Mouse (Mus musculus): ENCODE results near the gene Rd3l. TPM values are rescaled to one million over a fixed set of nuclear protein-coding genes. Genes with fewer than 3 reads are reported as not detected.
A peak's percentile ranks its signal among the peaks of the same experiment; 100 is the strongest.

Gene Rd3l
- polyA plus RNA-seq, 1 experiment from 2014 or later, result not detected

DNA sequence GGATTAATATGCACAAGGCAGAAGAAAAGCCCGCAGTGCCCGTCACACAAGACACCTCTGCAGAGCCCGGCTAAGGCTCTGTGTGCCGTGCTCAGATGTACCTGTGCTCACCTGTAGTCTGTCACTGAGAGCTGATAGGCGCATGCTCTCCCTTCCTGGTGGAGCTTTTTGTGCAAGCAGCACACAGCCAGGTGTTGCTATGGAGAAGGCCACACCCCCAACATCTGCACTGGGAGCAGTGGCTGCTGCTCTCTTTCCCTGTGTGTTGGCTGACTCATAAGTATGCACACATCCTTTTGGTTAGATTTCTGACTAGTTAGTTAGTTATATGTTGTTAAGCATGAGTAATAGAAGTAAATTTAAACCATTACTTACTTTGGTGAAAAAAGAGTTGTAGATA, 11.5 kb upstream of the Rd3l start:
- no peak for DNase-seq (ENCODE audit: low spot score)

GRCm38 (mm10) chr12:111986756-111987155, 5.6 kb upstream of the Rd3l start:
- Histone ChIP-seq H3K9me3 (replicated peaks) (no peaks in the 10 kb centered on the region), H3K4me3 (no peak overlapping the region), H3K36me3 (no peaks in the 10 kb centered on the region), H3K4me1 (peaks cover 7% of the 10 kb centered on the region; the same call in 1 of the 2 replicates), H3K27ac (replicated peaks) (no peak overlapping the region), H3K27me3 (ENCODE audit: low read depth, poor library complexity, severe bottlenecking) (no peaks in the 10 kb centered on the region)
- DNase-seq (ENCODE audit: low spot score), result no peak
- WGBS, result 63% methylated on average over 9 of the region's 9 CpGs

More for the DNA sequence above, 11.5 kb upstream of the Rd3l start:
- Histone ChIP-seq H3K27ac (replicated peaks) (no peak overlapping the region), H3K4me3 (no peak overlapping the region), H3K9me3 (replicated peaks) (no peaks in the 10 kb centered on the region; the same call in 1 of the 2 replicates), H3K27me3 (ENCODE audit: low read depth, poor library complexity, severe bottlenecking) (no peaks in the 10 kb centered on the region), H3K36me3 (no peaks in the 10 kb centered on the region), H3K4me1 (no peaks in the 10 kb centered on the region)
- 92% methylated on average over 5 of the region's 5 CpGs for WGBS

GRCm38 (mm10) chr12:111983165-111983564, 2.0 kb upstream of the Rd3l start:
- no peak for DNase-seq (ENCODE audit: low spot score)
- 76% methylated on average over 2 of the region's 2 CpGs for WGBS
- H3K27me3 ChIP-seq (ENCODE audit: low read depth, poor library complexity, severe bottlenecking), result no peaks in the 10 kb centered on the region
- H3K36me3 ChIP-seq, result no peaks in the 10 kb centered on the region
- no peak overlapping the region for H3K27ac ChIP-seq (replicated peaks)
- H3K9me3 ChIP-seq (replicated peaks), result no peaks in the 10 kb centered on the region
- peaks cover 7% of the 10 kb centered on the region; the same call in 1 of the 2 replicates for H3K4me1 ChIP-seq
- no peak overlapping the region for H3K4me3 ChIP-seq

- Histone ChIP-seq H3K27ac (replicated peaks) (no peak overlapping the region), H3K9me3 (replicated peaks) (no peaks in the 10 kb centered on the region), H3K4me1 (peaks cover 7% of the 10 kb centered on the region; the same call in 1 of the 2 replicates), H3K36me3 (no peaks in the 10 kb centered on the region), H3K27me3 (ENCODE audit: low read depth, poor library complexity, severe bottlenecking) (no peaks in the 10 kb centered on the region), H3K4me3 (no peak overlapping the region)
- WGBS, result 89% methylated on average over 8 of the region's 8 CpGs
- no peak for DNase-seq (ENCODE audit: low spot score)
Measured at GRCm38 (mm10) chr12:111981831-111982230, 714 bp upstream of the Rd3l start.

DNA sequence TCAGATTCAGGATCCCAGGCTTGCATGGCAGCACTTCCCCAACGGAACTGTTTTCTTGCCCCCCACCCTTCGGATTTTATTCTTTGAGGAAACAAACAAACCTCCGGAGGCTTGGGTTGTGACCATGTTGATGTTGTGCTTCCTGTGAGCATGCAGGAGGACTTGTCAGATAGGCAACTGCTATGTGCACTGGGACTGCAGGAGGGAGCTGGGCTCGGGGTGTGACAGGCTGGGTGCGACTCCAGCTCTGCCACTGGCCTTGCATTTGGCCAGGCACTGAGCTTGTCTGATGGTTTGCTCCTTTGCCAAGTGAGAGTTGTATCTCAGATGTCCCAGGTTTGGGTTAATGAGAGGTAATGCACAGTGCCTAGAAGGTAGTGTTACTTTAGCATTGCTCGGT, 2.8 kb downstream of the Rd3l start:
- DNase-seq (ENCODE audit: low spot score), result no peak
- Histone ChIP-seq H3K27ac (replicated peaks) (no peak overlapping the region), H3K4me3 (no peak overlapping the region), H3K9me3 (replicated peaks) (no peaks in the 10 kb centered on the region), H3K27me3 (ENCODE audit: low read depth, poor library complexity, severe bottlenecking) (no peaks in the 10 kb centered on the region), H3K36me3 (no peaks in the 10 kb centered on the region), H3K4me1 (no peaks in the 10 kb centered on the region)
- 79% methylated on average over 6 of the region's 6 CpGs for WGBS

- H3K4me1 ChIP-seq, result no peaks in the 10 kb centered on the region
- H3K36me3 ChIP-seq, result no peaks in the 10 kb centered on the region
- no peak overlapping the region for H3K27ac ChIP-seq (replicated peaks)
- H3K9me3 ChIP-seq (replicated peaks), result no peaks in the 10 kb centered on the region
- no peak for DNase-seq (ENCODE audit: low spot score)
- no peak overlapping the region for H3K4me3 ChIP-seq
- WGBS, result 78% methylated on average over 6 of the region's 6 CpGs
- H3K27me3 ChIP-seq (ENCODE audit: low read depth, poor library complexity, severe bottlenecking), result no peaks in the 10 kb centered on the region
Measured at GRCm38 (mm10) chr12:111977138-111977537, 4.0 kb downstream of the Rd3l start.

DNA sequence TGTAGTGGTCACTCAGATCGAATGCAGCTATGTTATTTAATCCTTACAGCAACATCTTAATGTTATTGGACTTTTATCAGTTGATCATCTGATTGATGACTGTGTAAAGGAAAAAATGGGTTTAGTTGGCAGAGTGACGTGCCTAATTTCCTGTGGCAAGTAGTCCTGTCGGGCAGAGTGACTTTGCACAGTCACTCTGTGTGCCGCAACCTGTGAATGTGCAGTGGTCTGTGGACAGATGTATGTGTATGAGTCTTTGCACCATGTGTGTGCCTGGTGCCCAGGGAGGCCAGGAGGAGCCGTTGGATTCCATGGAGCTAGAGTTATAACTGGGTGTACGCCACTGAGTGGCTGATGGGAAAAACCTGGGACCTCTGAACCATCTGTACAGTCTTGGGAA, 6.5 kb downstream of the Rd3l start:
- H3K4me3 ChIP-seq, result no peak overlapping the region
- no peak for DNase-seq (ENCODE audit: low spot score)
- H3K27me3 ChIP-seq (ENCODE audit: low read depth, poor library complexity, severe bottlenecking), result no peaks in the 10 kb centered on the region
- H3K4me1 ChIP-seq, result no peaks in the 10 kb centered on the region
- no peaks in the 10 kb centered on the region for H3K9me3 ChIP-seq (replicated peaks)
- WGBS, result 87% methylated on average over 6 of the region's 6 CpGs
- no peak overlapping the region for H3K27ac ChIP-seq (replicated peaks)
- H3K36me3 ChIP-seq, result no peaks in the 10 kb centered on the region

DNA sequence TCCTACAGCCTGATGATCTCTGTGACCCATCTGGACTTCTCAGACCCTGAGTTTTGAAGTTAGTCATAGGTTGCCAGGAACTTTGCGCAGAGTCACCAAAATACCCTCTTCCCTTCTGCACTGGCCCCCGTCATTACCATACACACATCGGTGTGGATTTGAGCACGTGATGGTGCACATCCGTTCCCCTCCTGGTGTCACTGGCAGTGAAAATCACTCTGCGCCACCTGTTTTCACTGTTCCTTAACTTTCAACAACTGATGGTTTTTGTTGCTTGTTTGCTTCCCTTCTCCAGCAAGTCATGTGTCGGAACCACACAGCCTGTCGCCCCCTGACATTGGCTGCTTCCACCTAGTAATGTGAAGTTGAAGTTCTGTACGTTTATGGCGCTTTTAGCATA, 8.6 kb downstream of the Rd3l start:
- no peaks in the 10 kb centered on the region for H3K4me1 ChIP-seq
- no peak overlapping the region for H3K27ac ChIP-seq (replicated peaks)
- 90% methylated on average over 10 of the region's 10 CpGs for WGBS
- H3K27me3 ChIP-seq (ENCODE audit: low read depth, poor library complexity, severe bottlenecking), result no peaks in the 10 kb centered on the region
- no peak for DNase-seq (ENCODE audit: low spot score)
- no peaks in the 10 kb centered on the region for H3K9me3 ChIP-seq (replicated peaks)
- H3K36me3 ChIP-seq, result no peaks in the 10 kb centered on the region
- H3K4me3 ChIP-seq, result no peak overlapping the region

GRCm38 (mm10) chr12:111971231-111971686, 9.9 kb downstream of the Rd3l start, which contains the start of gene Tdrd9:
Gene Tdrd9 (plus strand): TSS chr12:111971559.
- Histone ChIP-seq H3K4me1 (peaks cover 3% of the 10 kb centered on the region), H3K4me3 (no peak within 1 kb of the TSS), H3K27ac (replicated peaks) (no peak within 1 kb of the TSS), H3K36me3 (no peaks in the 10 kb centered on the region), H3K9me3 (replicated peaks) (no peaks in the 10 kb centered on the region), H3K27me3 (ENCODE audit: low read depth, poor library complexity, severe bottlenecking) (no peaks in the 10 kb centered on the region)
- DNase-seq (ENCODE audit: low spot score), result no peak
- WGBS, result 89% methylated on average over 18 of the region's 18 CpGs

GRCm38 (mm10) chr12:111970085-111970484, 11.0 kb downstream of the Rd3l start:
- no peaks in the 10 kb centered on the region for H3K9me3 ChIP-seq (replicated peaks)
- no peak overlapping the region for H3K4me3 ChIP-seq
- H3K4me1 ChIP-seq, result peaks cover 15% of the 10 kb centered on the region
- WGBS, result 83% methylated on average over 4 of the region's 4 CpGs
- H3K36me3 ChIP-seq, result no peaks in the 10 kb centered on the region
- H3K27ac ChIP-seq (replicated peaks), result no peak overlapping the region
- DNase-seq (ENCODE audit: low spot score), result no peak
- H3K27me3 ChIP-seq (ENCODE audit: low read depth, poor library complexity, severe bottlenecking), result no peaks in the 10 kb centered on the region

- under 1% methylated on average over 37 of the region's 37 CpGs for WGBS
- H3K27ac ChIP-seq (replicated peaks), result peak within 1 kb of the TSS; percentile 95
- H3K27me3 ChIP-seq (ENCODE audit: low read depth, poor library complexity, severe bottlenecking), result no peaks in the 10 kb centered on the region
- H3K4me1 ChIP-seq, result peaks cover 16% of the 10 kb centered on the region
- peaks cover 21% of the 10 kb centered on the region for H3K36me3 ChIP-seq
- H3K9me3 ChIP-seq (replicated peaks), result no peaks in the 10 kb centered on the region
- DNase-seq (ENCODE audit: low spot score), result peak; percentile 97
- peak within 1 kb of the TSS; percentile 96 for H3K4me3 ChIP-seq
Measured at GRCm38 (mm10) chr12:111966683-111967173, 14.4 kb downstream of the Rd3l start, which contains the start of gene Atp5mpl. Gene Atp5mpl (minus strand): TSS chr12:111966977.

- WGBS, result 91% methylated on average over 5 of the region's 5 CpGs
- Histone ChIP-seq H3K4me1 (peaks cover 16% of the 10 kb centered on the region), H3K27ac (replicated peaks) (no peak overlapping the region), H3K36me3 (peaks cover 48% of the 10 kb centered on the region), H3K9me3 (replicated peaks) (peaks cover 9% of the 10 kb centered on the region; the same call in 1 of the 2 replicates), H3K27me3 (ENCODE audit: low read depth, poor library complexity, severe bottlenecking) (no peaks in the 10 kb centered on the region), H3K4me3 (no peak overlapping the region)
- DNase-seq (ENCODE audit: low spot score), result no peak
Measured at GRCm38 (mm10) chr12:111963339-111963738, 17.8 kb downstream of the Rd3l start.

- Histone ChIP-seq H3K4me1 (0 out of 2 replicates have a peak, but pooled peaks cover 3% of the 10 kb centered on the region), H3K27ac (replicated peaks) (no peak overlapping the region), H3K9me3 (replicated peaks) (peaks cover 9% of the 10 kb centered on the region; the same call in 1 of the 2 replicates), H3K27me3 (ENCODE audit: low read depth, poor library complexity, severe bottlenecking) (no peaks in the 10 kb centered on the region), H3K36me3 (peaks cover 41% of the 10 kb centered on the region), H3K4me3 (no peak overlapping the region)
- WGBS, result 52% methylated on average over 9 of the region's 9 CpGs
- peak; percentile 69 for DNase-seq (ENCODE audit: low spot score)
Measured at GRCm38 (mm10) chr12:111958101-111958865, 22.8 kb downstream of the Rd3l start.

Data from midbrain, embryonic 10.5 days (tissue).